Mouse (Mus musculus): Measurements from ENCODE around the gene Skint8.
A peak's percentile ranks its signal among the peaks of the same experiment; 100 is the strongest.
"Not testable (repeated sequence)": the region's sequence is repeated elsewhere in the genome, so short reads cannot be mapped to it uniquely, and the experiment has no call there.

Gene Skint8

GRCm38 (mm10) chr4:111919092-111919491, at the start of gene Skint8:
Skint8 (plus strand) TSS chr4:111919392.
- DNase-seq (ENCODE audit: low read depth, low spot score) = no peak

GRCm38 (mm10) chr4:111880112-111880875, 38.9 kb upstream of the Skint8 start:
- no peak for DNase-seq (ENCODE audit: low read depth, low spot score)

- no peak for DNase-seq (ENCODE audit: low read depth, low spot score)
Measured at GRCm38 (mm10) chr4:111883543-111883942, 35.6 kb upstream of the Skint8 start.

- peak; percentile 2 for DNase-seq (ENCODE audit: low read depth, low spot score)
Measured at GRCm38 (mm10) chr4:111886018-111886417, 33.2 kb upstream of the Skint8 start.

- DNase-seq (ENCODE audit: low read depth, low spot score) = peak; percentile 6
Measured at GRCm38 (mm10) chr4:111886607-111887006, 32.6 kb upstream of the Skint8 start.

- DNase-seq (ENCODE audit: low read depth, low spot score) = no peak
Measured at GRCm38 (mm10) chr4:111892138-111892537, 27.1 kb upstream of the Skint8 start.

- DNase-seq (ENCODE audit: low read depth, low spot score) = no peak
Measured at GRCm38 (mm10) chr4:111897755-111898154, 21.4 kb upstream of the Skint8 start.

- DNase-seq (ENCODE audit: low read depth, low spot score) = no peak
Measured at GRCm38 (mm10) chr4:111898566-111898965, 20.6 kb upstream of the Skint8 start.

GRCm38 (mm10) chr4:111900491-111900890, 18.7 kb upstream of the Skint8 start:
- not testable (repeated sequence) for DNase-seq (ENCODE audit: low read depth, low spot score)

- DNase-seq (ENCODE audit: low read depth, low spot score) = no peak
Measured at GRCm38 (mm10) chr4:111901473-111901872, 17.7 kb upstream of the Skint8 start.

GRCm38 (mm10) chr4:111902775-111903174, 16.4 kb upstream of the Skint8 start, which contains the start of gene Slc5a9:
Slc5a9 (minus strand) TSS chr4:111902918.
- no peak for DNase-seq (ENCODE audit: low read depth, low spot score)

- DNase-seq (ENCODE audit: low read depth, low spot score) = no peak
Measured at GRCm38 (mm10) chr4:111907926-111908325, 11.3 kb upstream of the Skint8 start.

- no peak for DNase-seq (ENCODE audit: low read depth, low spot score)
Measured at GRCm38 (mm10) chr4:111961309-111961708, 42.1 kb downstream of the Skint8 start.

- DNase-seq (ENCODE audit: low read depth, low spot score) = not testable (repeated sequence)
Measured at GRCm38 (mm10) chr4:111963241-111963640, 44.0 kb downstream of the Skint8 start.

GRCm38 (mm10) chr4:111963669-111964068, 44.5 kb downstream of the Skint8 start:
- no peak for DNase-seq (ENCODE audit: low read depth, low spot score)

GRCm38 (mm10) chr4:111972623-111973022, 53.4 kb downstream of the Skint8 start, which contains the start of gene Skint7:
Skint7 (plus strand) TSS chr4:111972923.
- no peak for DNase-seq (ENCODE audit: low read depth, low spot score)
